Mouse (Mus musculus) liver, embryonic 16.5 days (tissue): ENCODE data around the gene Myo18b. TPM values are rescaled to one million over a fixed set of nuclear protein-coding genes. Genes with fewer than 3 reads are reported as not detected.

Experiments
- ATAC-seq: fragments of 200-750 bp; cut with Nextera tagmentation; 2 replicates; pipeline ENCODE4 v1.8.0; 2017; ENCODE audit warnings: low read depth, mild to moderate bottlenecking, moderate number of reproducible peaks, moderate library complexity
- H3K27ac ChIP-seq: fragments of 300-500 bp; sonication (generic); 2 replicates; pipeline ENCODE4 v1.5.1; 2014; ENCODE audit warnings: mild to moderate bottlenecking, low read length
- H3K27me3 ChIP-seq: fragments of 300-500 bp; sonication (generic); 2 replicates; pipeline ENCODE4 v1.6.1; 2014; ENCODE audit warnings: low read depth, low read length, mixed read lengths; ENCODE audit not compliant: control insufficient read depth, insufficient read depth
- H3K36me3 ChIP-seq: fragments of 300-500 bp; sonication (generic); 2 replicates; pipeline ENCODE4 v1.6.1; 2014; ENCODE audit warnings: mild to moderate bottlenecking; ENCODE audit not compliant: control insufficient read depth, insufficient read depth
- H3K4me1 ChIP-seq: fragments of 300-500 bp; sonication (generic); 2 replicates; pipeline ENCODE4 v1.6.1; 2014; ENCODE audit warnings: low read depth, low read length, mixed read lengths; ENCODE audit not compliant: control insufficient read depth
- H3K4me2 ChIP-seq: fragments of 300-500 bp; sonication (generic); 2 replicates; pipeline ENCODE4 v1.6.1; 2014; ENCODE audit warnings: low read depth, low read length, mixed read lengths
- H3K4me3 ChIP-seq: fragments of 300-500 bp; sonication (generic); 2 replicates; pipeline ENCODE4 v1.5.1; 2014; ENCODE audit warnings: low read depth, mild to moderate bottlenecking, low read length
- H3K9ac ChIP-seq: fragments of 300-500 bp; sonication (generic); 2 replicates; pipeline ENCODE4 v1.6.1; 2014; ENCODE audit warnings: low read depth, low read length
- H3K9me3 ChIP-seq: fragments of 300-500 bp; sonication (generic); replicated peaks from 2 replicates; pipeline ENCODE4 v1.6.1; 2016; ENCODE audit warnings: low read length; ENCODE audit not compliant: control insufficient read depth
- WGBS: fragments of 180-500 bp; shearing (Covaris S2); extraction: QIAGEN DNeasy Blood & Tissue Kit; methylation state at CpG from one replicate; pipeline ENCODE4 v1.1.7; 2014; ENCODE audit not compliant: insufficient replicate concordance; 5-methylcytosine and 5-hydroxymethylcytosine counted together
- polyA plus RNA-seq: library from polyadenylated mRNA; unstranded; fragments of >200 nt; fragmentation: Nextera tagmentation; extraction: Ambion mirVana; gene quantifications from 2 replicates; pipeline ENCODE4 v1.2.1, GENCODE M21; 2015

Myo18b gene
- 0.12 and 0.45 TPM in 2 replicates for polyA plus RNA-seq

DNA sequence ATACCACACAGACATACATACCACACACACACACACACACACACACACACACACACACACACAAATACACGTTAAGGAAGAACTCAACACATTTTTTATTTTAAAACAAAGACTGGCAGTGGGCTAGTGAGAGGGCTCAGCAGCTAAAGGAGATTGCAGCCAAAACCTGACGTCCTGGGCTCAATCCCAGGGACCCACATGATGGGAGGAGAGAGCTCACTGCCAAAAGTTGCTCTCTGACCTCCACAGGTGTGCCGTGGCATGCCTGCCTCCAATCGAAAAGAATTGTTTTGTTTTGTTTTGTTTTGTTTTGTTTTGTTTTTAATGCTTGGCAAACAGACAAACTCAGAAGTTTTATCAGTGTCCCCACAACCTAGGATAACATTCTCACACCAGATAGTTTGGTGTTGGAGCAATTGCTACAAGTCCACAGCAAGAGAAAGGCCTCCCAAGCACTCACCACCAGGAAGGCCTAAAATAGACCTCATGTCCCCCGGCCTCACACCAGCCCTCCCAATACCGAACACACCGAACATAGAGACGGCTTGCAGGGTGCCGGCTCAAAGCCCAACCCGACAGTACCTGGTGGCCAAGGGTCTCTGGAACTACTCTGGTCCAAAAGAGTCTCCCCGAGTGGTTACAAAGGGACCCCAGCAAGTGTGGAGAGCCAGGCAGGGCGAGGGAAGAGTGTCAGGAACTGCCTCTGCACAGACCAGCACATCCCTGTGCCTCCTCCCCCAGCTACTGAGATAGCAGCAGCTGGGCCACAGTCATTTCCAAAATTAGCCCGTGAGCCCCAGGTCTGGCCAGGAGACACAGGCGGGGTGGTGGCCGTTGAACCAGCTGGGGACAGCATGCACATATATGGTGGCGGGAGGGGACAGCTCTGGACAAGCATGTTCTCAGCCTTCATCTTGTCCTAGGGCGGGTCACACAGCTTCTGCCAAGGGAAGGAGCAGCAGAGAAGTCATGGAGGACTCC lies at the start of gene Myo18b:
Gene Myo18b, minus strand, starts transcription at position 689 of the 981 bp plus-strand sequence.
- Histone ChIP-seq H3K9ac (no peak within 1 kb of the TSS), H3K4me1 (no peaks in the 10 kb centered on the region), H3K36me3 (no peaks in the 10 kb centered on the region), H3K27ac (no peak within 1 kb of the TSS), H3K27me3 (no peaks in the 10 kb centered on the region), H3K4me3 (no peak within 1 kb of the TSS), H3K4me2 (no peak within 1 kb of the TSS), H3K9me3 (no peaks in the 10 kb centered on the region)
- WGBS = 57% methylated on average over 17 of the region's 17 CpGs
- no peak for ATAC-seq

- H3K9ac ChIP-seq = no peak overlapping the region
- no peaks in the 10 kb centered on the region for H3K4me1 ChIP-seq
- ATAC-seq = no peak
- peaks cover 3% of the 10 kb centered on the region for H3K36me3 ChIP-seq
- H3K27ac ChIP-seq = no peak overlapping the region
- no peaks in the 10 kb centered on the region for H3K27me3 ChIP-seq
- WGBS = 64% methylated on average over 7 of the region's 7 CpGs
- H3K9me3 ChIP-seq = no peaks in the 10 kb centered on the region
- H3K4me3 ChIP-seq = no peak overlapping the region
- no peak overlapping the region for H3K4me2 ChIP-seq
These were observed 49.8 kb upstream of the Myo18b start for GRCm38 (mm10) chr5:112945925-112946324.

GRCm38 (mm10) chr5:112942244-112942643 lies 46.1 kb upstream of the Myo18b start:
- Histone ChIP-seq H3K9ac (no peak overlapping the region), H3K27ac (no peak overlapping the region), H3K4me2 (no peak overlapping the region), H3K27me3 (no peaks in the 10 kb centered on the region), H3K9me3 (no peaks in the 10 kb centered on the region), H3K36me3 (peaks cover 3% of the 10 kb centered on the region), H3K4me1 (no peaks in the 10 kb centered on the region), H3K4me3 (no peak overlapping the region)
- WGBS = 64% methylated on average over 7 of the region's 7 CpGs
- ATAC-seq = no peak

- no peak overlapping the region for H3K9ac ChIP-seq
- H3K4me2 ChIP-seq = no peak overlapping the region
- H3K27ac ChIP-seq = no peak overlapping the region
- no peaks in the 10 kb centered on the region for H3K27me3 ChIP-seq
- no peaks in the 10 kb centered on the region for H3K9me3 ChIP-seq
- no peak for ATAC-seq
- no peak overlapping the region for H3K4me3 ChIP-seq
- WGBS = 80% methylated on average over 12 of the region's 12 CpGs
- no peaks in the 10 kb centered on the region for H3K4me1 ChIP-seq
- H3K36me3 ChIP-seq = peaks cover 3% of the 10 kb centered on the region
These were observed 44.8 kb upstream of the Myo18b start for GRCm38 (mm10) chr5:112941001-112941400.

DNA sequence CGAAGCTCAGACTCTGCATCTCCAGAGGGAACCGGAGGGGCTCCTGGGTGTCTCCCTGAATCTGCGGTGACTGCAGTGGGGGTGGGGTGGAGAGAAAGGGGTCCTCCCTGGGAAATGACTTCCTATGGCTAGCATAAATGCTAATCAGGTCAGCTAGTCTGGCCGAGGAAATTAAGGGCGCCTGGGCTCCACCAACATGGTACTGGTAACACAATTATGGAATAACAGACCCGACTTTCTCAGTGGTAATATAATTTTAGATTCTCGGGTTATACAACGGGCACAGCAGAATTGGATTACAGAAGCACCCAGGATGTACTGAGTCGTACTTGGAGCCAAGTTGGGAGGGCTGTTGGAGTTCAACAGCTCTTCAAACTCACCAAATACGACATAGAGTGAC lies 40.5 kb upstream of the Myo18b start:
- Histone ChIP-seq H3K9me3 (no peaks in the 10 kb centered on the region), H3K9ac (no peak overlapping the region), H3K36me3 (peaks cover 2% of the 10 kb centered on the region; the same call in 1 of the 2 replicates), H3K27me3 (no peaks in the 10 kb centered on the region), H3K27ac (no peak overlapping the region), H3K4me1 (no peaks in the 10 kb centered on the region), H3K4me3 (no peak overlapping the region), H3K4me2 (no peak overlapping the region)
- no peak for ATAC-seq
- WGBS = 57% methylated on average over 10 of the region's 10 CpGs

DNA sequence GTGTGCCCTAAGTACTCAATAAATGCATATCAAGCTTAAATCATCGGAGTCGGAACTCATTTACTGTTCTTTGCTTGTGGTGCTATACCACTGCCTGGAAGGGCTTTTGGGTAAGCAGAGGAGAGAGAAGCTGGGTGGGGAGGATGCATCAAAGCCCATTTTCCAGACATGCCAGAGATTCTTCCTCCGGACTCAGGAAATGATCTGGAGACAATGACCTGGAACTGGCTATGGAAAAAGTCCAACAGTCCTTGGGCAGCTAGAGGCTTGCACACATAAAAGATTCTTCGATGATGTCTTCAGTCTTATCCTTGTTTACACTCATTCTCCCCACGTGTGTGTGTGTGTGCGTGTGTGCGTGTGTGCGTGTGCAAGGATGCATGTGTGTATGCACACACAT lies 39.3 kb upstream of the Myo18b start:
- H3K9ac ChIP-seq = no peak overlapping the region
- no peak for ATAC-seq
- no peak overlapping the region for H3K4me2 ChIP-seq
- no peaks in the 10 kb centered on the region for H3K27me3 ChIP-seq
- no peak overlapping the region for H3K27ac ChIP-seq
- no peak overlapping the region for H3K4me3 ChIP-seq
- H3K36me3 ChIP-seq = no peaks in the 10 kb centered on the region; the same call in 1 of the 2 replicates
- no peaks in the 10 kb centered on the region for H3K4me1 ChIP-seq
- WGBS = 71% methylated on average over 8 of the region's 8 CpGs
- no peaks in the 10 kb centered on the region for H3K9me3 ChIP-seq

DNA sequence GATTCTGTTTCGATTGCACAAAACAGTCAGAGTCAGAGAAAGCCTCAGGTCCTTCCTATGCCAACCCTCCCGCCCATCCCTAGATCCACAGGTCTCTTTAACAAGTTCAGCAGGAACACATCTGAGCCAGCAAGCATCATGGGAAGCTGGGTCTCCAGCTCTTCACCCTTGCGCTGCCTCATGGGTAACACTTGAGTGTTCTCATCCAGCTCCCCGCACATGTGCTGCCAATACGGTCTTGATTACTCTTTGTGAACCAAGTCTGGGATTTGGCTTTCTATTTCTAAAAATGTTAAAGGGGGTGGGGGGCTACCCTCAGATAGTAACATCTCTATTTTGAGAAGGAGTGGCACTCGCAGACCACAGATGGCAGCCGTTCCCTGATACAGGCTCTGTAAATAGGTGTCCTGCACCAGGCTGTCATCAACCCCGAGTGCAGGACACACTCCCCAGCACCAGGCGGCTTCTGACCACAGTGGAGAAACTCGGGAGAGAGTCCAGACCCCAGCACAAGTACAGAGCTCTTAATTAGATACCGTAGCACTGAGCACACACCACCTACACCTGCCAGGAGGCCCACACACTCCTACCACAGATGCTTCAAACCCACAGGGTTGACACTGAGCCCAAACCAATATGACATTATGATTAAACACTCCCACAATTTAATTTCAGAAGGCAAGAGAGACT lies 36.9 kb upstream of the Myo18b start:
- no peaks in the 10 kb centered on the region for H3K27me3 ChIP-seq
- H3K27ac ChIP-seq = no peak overlapping the region
- no peak overlapping the region for H3K4me2 ChIP-seq
- no peaks in the 10 kb centered on the region for H3K9me3 ChIP-seq
- 59% methylated on average over 11 of the region's 11 CpGs for WGBS
- H3K9ac ChIP-seq = no peak overlapping the region
- H3K4me3 ChIP-seq = no peak overlapping the region
- no peaks in the 10 kb centered on the region for H3K4me1 ChIP-seq
- no peak for ATAC-seq
- no peaks in the 10 kb centered on the region; the same call in 1 of the 2 replicates for H3K36me3 ChIP-seq

GRCm38 (mm10) chr5:112931901-112932300 lies 35.7 kb upstream of the Myo18b start:
- Histone ChIP-seq H3K9me3 (no peaks in the 10 kb centered on the region), H3K36me3 (no peaks in the 10 kb centered on the region; the same call in 1 of the 2 replicates), H3K4me3 (no peak overlapping the region), H3K9ac (no peak overlapping the region), H3K4me2 (no peak overlapping the region), H3K4me1 (no peaks in the 10 kb centered on the region), H3K27me3 (no peaks in the 10 kb centered on the region), H3K27ac (no peak overlapping the region)
- 64% methylated on average over 5 of the region's 5 CpGs for WGBS
- no peak for ATAC-seq
